In genomic region chr7:123982461-123983038, GRCm38 (mm10) we compare ENCODE assay signal across 10 mouse cellular contexts. TPM values are rescaled to one million over a fixed set of nuclear protein-coding genes. Genes with fewer than 3 reads are reported as not detected.
DNase-seq lines count a peak whose midpoint lies in the region; ATAC-seq lines count a peak whose summit lies in the region.
"Had no signal": no experiment of that assay in that cellular context is flagged by ENCODE, and none has a peak within 500 bp of the region (broad histone marks: within the 10 kb centered on the region; RNA-seq: fewer than 3 reads in every experiment).

Gene Hs3st4, plus strand, starts transcription at chr7:123982869.

- peak within 1 kb of the TSS; percentile 98 for H3K4me2 ChIP-seq in kidney, embryonic 15.5 days
- H3K4me2 ChIP-seq in limb, embryonic 12.5 days, result peak within 1 kb of the TSS; percentile 100

- intact Hi-C loops in heart, postnatal 14 days (cut with DNase I), result no loop called here

- peaks cover 94% of the 10 kb centered on the region for H3K27me3 ChIP-seq in kidney, embryonic 15.5 days
- H3K27me3 ChIP-seq in limb, embryonic 12.5 days, result peaks cover 93% of the 10 kb centered on the region
- H3K27me3 ChIP-seq: Patski had no signal

- no peaks in the 10 kb centered on the region for H3K36me3 ChIP-seq in kidney, embryonic 15.5 days
- H3K36me3 ChIP-seq in limb, embryonic 12.5 days, result no peaks in the 10 kb centered on the region

- under 1% methylated on average over 34 of the region's 74 CpGs for WGBS in kidney, embryonic 15.5 days
- WGBS in limb, embryonic 12.5 days, result under 1% methylated on average over 50 of the region's 74 CpGs

- no peak for DNase-seq in kidney, adult 18-20 months
- peak; percentile 14 for DNase-seq in embryo, embryonic 11.5 days (ENCODE audit: low read depth, low spot score)
- DNase-seq in heart, postnatal 14 days, result peak; percentile 3 to 11
- DNase-seq in retina, postnatal 1 day, result peak; percentile 82
- DNase-seq in B cell, adult 2 months, result no peak

- peak; percentile 70 for ATAC-seq in kidney, embryonic 15.5 days (replicated peaks; ENCODE audit: low FRiP score)
- ATAC-seq in limb, embryonic 12.5 days (ENCODE audit: insufficient number of reproducible peaks, insufficient read depth, low FRiP score, low TSS enrichment, low read depth), result no peak
- no peak for ATAC-seq in CD4-positive, CD25-positive, alpha-beta regulatory T cell, adult 4 months

- no peak within 1 kb of the TSS for H3K27ac ChIP-seq in kidney, embryonic 15.5 days
- no peak within 1 kb of the TSS for H3K27ac ChIP-seq in limb, embryonic 12.5 days

- peak within 1 kb of the TSS; percentile 60 for H3K4me3 ChIP-seq in kidney, embryonic 15.5 days (replicated peaks)
- H3K4me3 ChIP-seq in limb, embryonic 12.5 days (replicated peaks), result peak within 1 kb of the TSS; percentile 68

- H3K4me1 ChIP-seq in kidney, embryonic 15.5 days, result peaks cover 18% of the 10 kb centered on the region
- peaks cover 13% of the 10 kb centered on the region for H3K4me1 ChIP-seq in limb, embryonic 12.5 days (replicated peaks)

- peak within 1 kb of the TSS; percentile 10; the same call in 1 of the 2 replicates for H3K9ac ChIP-seq in kidney, embryonic 15.5 days
- peak within 1 kb of the TSS; percentile 56 for H3K9ac ChIP-seq in limb, embryonic 12.5 days (replicated peaks)

- no peaks in the 10 kb centered on the region for H3K9me3 ChIP-seq in kidney, embryonic 15.5 days (replicated peaks)
- no peaks in the 10 kb centered on the region for H3K9me3 ChIP-seq in limb, embryonic 12.5 days

RNA-seq across cellular contexts. Expression of gene Hs3st4, which starts in this region (rescaled TPM):
- 0.06 and 0.09 TPM in 2 replicates for polyA plus RNA-seq in kidney, embryonic 15.5 days (2015; fragmentation: Nextera tagmentation; extraction: Ambion mirVana)
- total RNA-seq in heart, postnatal 14 days (2021), result not detected
- 0.37 and 0.46 TPM in 2 replicates for polyA plus RNA-seq in limb, embryonic 12.5 days (2016; fragmentation: Nextera tagmentation; extraction: Ambion mirVana)
- polyA plus RNA-seq in CD4-positive, CD25-positive, alpha-beta regulatory T cell, adult 4 months (2017; shearing (Covaris generic)), result not detected
- total RNA-seq: heart, postnatal 36 days had no signal

Comparison
In these comparisons a context has a peak if more than half of its experiments do, and no peak if none do; other contexts are left out.
1. Peak in ATAC-seq, H3K4me3 ChIP-seq, H3K9ac ChIP-seq and H3K4me2 ChIP-seq in kidney, embryonic 15.5 days; RNA of the gene not detected or under 1 TPM.
2. Peak in DNase-seq in heart, postnatal 14 days; RNA of the gene not detected or under 1 TPM.
3. DNase-seq: peak in embryo, embryonic 11.5 days (single experiment) and retina, postnatal 1 day (single experiment); none in kidney, adult 18-20 months (single experiment) and B cell, adult 2 months (0 of 2).